Mouse (Mus musculus) midbrain, embryonic 10.5 days (tissue): ENCODE measurements at regions not wholly inside any gene's neighbourhood (a gene's known extent, or its start where the extent isn't known, plus 50 kb on each side); places are given as distances from the start of the nearest gene placed in this dataset.

Experiments used
- DNase-seq: peaks from one replicate; pipeline ENCODE4 v3.0.0-alpha.2; 2017; ENCODE audit warnings: low spot score
- H3K27ac ChIP-seq: fragments of 300-500 bp; sonication (generic); replicated peaks from 2 replicates; pipeline ENCODE4 v1.5.1; 2016; ENCODE audit warnings: mild to moderate bottlenecking
- H3K27me3 ChIP-seq: fragments of 300-500 bp; sonication (generic); 2 replicates; pipeline ENCODE4 v1.6.1; 2016; ENCODE audit warnings: low read depth, mild to moderate bottlenecking; ENCODE audit not compliant: poor library complexity, severe bottlenecking
- H3K36me3 ChIP-seq: fragments of 300-500 bp; sonication (generic); 2 replicates; pipeline ENCODE4 v1.6.1; 2016; ENCODE audit warnings: mild to moderate bottlenecking, moderate library complexity
- H3K4me1 ChIP-seq: fragments of 300-500 bp; sonication (generic); 2 replicates; pipeline ENCODE4 v1.6.1; 2016
- H3K4me3 ChIP-seq: fragments of 300-500 bp; sonication (generic); 2 replicates; pipeline ENCODE4 v1.5.1; 2016; ENCODE audit warnings: mild to moderate bottlenecking, moderate library complexity
- H3K9me3 ChIP-seq: fragments of 300-500 bp; sonication (generic); replicated peaks from 2 replicates; pipeline ENCODE4 v1.6.1; 2016; ENCODE audit warnings: mild to moderate bottlenecking
- WGBS: fragments of 180-500 bp; shearing (Covaris S2); methylation state at CpG from one replicate; pipeline ENCODE4 v1.1.7; 2016; 5-methylcytosine and 5-hydroxymethylcytosine counted together

DNA sequence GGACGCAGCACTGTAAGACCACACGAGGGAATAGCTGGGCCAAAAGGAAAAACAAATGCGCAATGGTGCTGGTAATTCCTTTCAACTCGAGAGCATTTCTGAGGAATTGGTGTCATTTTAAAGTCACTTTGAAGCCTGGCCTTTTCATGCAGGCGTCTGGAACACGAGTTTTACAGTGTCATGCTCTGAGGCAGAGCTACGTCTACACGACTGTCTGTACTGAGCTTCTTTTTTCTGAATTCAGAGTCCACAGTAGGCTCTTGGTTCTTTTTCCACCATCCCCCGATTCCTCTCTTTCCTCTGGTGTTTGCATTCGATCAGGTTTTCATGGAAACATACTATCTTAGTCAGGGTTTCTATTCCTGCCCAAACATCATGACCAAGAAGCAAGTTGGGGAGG lies 83.2 kb downstream of the Uchl5 start:
- no peaks in the 10 kb centered on the region for H3K9me3 ChIP-seq
- H3K27ac ChIP-seq, result no peak overlapping the region
- 86% methylated on average over 10 of the region's 10 CpGs for WGBS
- no peaks in the 10 kb centered on the region for H3K4me1 ChIP-seq
- DNase-seq, result no peak
- H3K4me3 ChIP-seq, result no peak overlapping the region
- H3K36me3 ChIP-seq, result no peaks in the 10 kb centered on the region
- H3K27me3 ChIP-seq, result no peaks in the 10 kb centered on the region

DNA sequence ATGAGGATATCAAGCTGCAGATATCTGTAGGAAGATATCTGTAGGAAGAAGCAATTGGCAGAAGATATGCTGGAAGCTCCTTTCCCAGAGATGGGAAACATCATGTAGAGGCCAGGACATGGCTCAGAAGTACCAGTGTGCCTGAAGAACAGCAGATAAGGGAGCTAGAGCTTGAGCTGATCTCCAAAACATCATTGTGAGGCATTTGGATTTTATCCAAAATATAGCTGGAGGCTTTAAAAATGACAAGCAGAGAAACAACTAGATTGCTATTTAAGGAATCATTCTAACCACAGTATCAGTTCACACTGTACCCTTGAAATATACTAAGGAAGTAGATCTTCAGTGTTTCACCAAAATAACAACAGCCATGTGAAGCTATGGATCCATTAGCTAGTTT lies 81.5 kb downstream of the Uchl5 start:
- Histone ChIP-seq H3K4me1 (no peaks in the 10 kb centered on the region), H3K4me3 (no peak overlapping the region), H3K9me3 (no peaks in the 10 kb centered on the region), H3K27me3 (no peaks in the 10 kb centered on the region), H3K27ac (no peak overlapping the region), H3K36me3 (no peaks in the 10 kb centered on the region)
- DNase-seq, result no peak
